10 mouse cellular contexts compared by ENCODE assay signal in genomic region chr7:115411456-115411855, GRCm38 (mm10).
DNase-seq lines count a peak whose midpoint lies in the region; ATAC-seq and TF ChIP-seq lines count a peak whose summit lies in the region.
"Had no signal": no experiment of that assay in that cellular context is flagged by ENCODE, and none has a peak within 500 bp of the region (broad histone marks: within the 10 kb centered on the region; RNA-seq: fewer than 3 reads in every experiment).

No protein-coding gene starts in this region.

- H3K4me3 ChIP-seq in liver, postnatal 0 days (ENCODE audit: low read depth, low read length), result no peak overlapping the region
- no peak overlapping the region for H3K4me3 ChIP-seq in forebrain, embryonic 15.5 days
- H3K4me3 ChIP-seq in midbrain, embryonic 16.5 days (ENCODE audit: low read depth, low read length), result no peak overlapping the region
- H3K4me3 ChIP-seq: neural tube, embryonic 12.5 days had no signal

- no peak for TF ChIP-seq EP300 in liver, postnatal 0 days (IDR thresholded peaks at IDR 0.05; ENCODE audit: low read depth)

- no peaks in the 10 kb centered on the region for H3K4me1 ChIP-seq in liver, postnatal 0 days (ENCODE audit: insufficient read depth)
- peaks cover 10% of the 10 kb centered on the region for H3K4me1 ChIP-seq in forebrain, embryonic 15.5 days
- no peaks in the 10 kb centered on the region for H3K4me1 ChIP-seq in midbrain, embryonic 16.5 days (ENCODE audit: control insufficient read depth, insufficient read depth, low read length)

- H3K36me3 ChIP-seq in liver, postnatal 0 days (replicated peaks; ENCODE audit: insufficient read depth, low read length), result no peaks in the 10 kb centered on the region
- no peaks in the 10 kb centered on the region for H3K36me3 ChIP-seq in forebrain, embryonic 15.5 days
- H3K36me3 ChIP-seq in midbrain, embryonic 16.5 days (ENCODE audit: control insufficient read depth, insufficient read depth, low read length), result no peaks in the 10 kb centered on the region
- H3K36me3 ChIP-seq: neural tube, embryonic 12.5 days had no signal

- H3K27ac ChIP-seq in liver, postnatal 0 days (ENCODE audit: low read depth), result no peak overlapping the region
- no peak overlapping the region for H3K27ac ChIP-seq in forebrain, embryonic 15.5 days (replicated peaks)
- peak overlapping the region; percentile 37; the same call in 1 of the 2 replicates for H3K27ac ChIP-seq in midbrain, embryonic 16.5 days (ENCODE audit: low read length)
- H3K27ac ChIP-seq: neural tube, embryonic 12.5 days had no signal

- peak; percentile 13 for DNase-seq in gastrocnemius, postnatal 14 days
- no peak for DNase-seq in gastrocnemius, adult 8-10 months (ENCODE audit: low spot score in 2 of 2)
- peak; percentile 13 for DNase-seq in liver
- DNase-seq in liver, postnatal 0 days, result no peak
- no peak for DNase-seq in frontal cortex, postnatal 25 days (ENCODE audit: low spot score in 2 of 2)
- DNase-seq in layer of hippocampus, adult 8-10 months (ENCODE audit: low spot score in 2 of 2), result no peak
- DNase-seq: cerebellum, adult 9-10 months had no signal

- WGBS in liver, postnatal 0 days (ENCODE audit: insufficient replicate concordance), result 54% methylated on average over 2 of the region's 2 CpGs
- 24% methylated on average over 2 of the region's 2 CpGs for WGBS in forebrain, embryonic 15.5 days
- 38% methylated on average over 2 of the region's 2 CpGs for WGBS in midbrain, embryonic 16.5 days

- no peaks in the 10 kb centered on the region for H3K9me3 ChIP-seq in liver, postnatal 0 days (ENCODE audit: low read length)
- no peaks in the 10 kb centered on the region for H3K9me3 ChIP-seq in forebrain, embryonic 15.5 days
- no peaks in the 10 kb centered on the region for H3K9me3 ChIP-seq in midbrain, embryonic 16.5 days (replicated peaks; ENCODE audit: control insufficient read depth, low read length, poor library complexity, severe bottlenecking)
- H3K9me3 ChIP-seq: neural tube, embryonic 12.5 days had no signal

- H3K27me3 ChIP-seq in liver, postnatal 0 days (ENCODE audit: insufficient read depth, low read length), result no peaks in the 10 kb centered on the region
- no peaks in the 10 kb centered on the region for H3K27me3 ChIP-seq in forebrain, embryonic 15.5 days
- no peaks in the 10 kb centered on the region for H3K27me3 ChIP-seq in midbrain, embryonic 16.5 days (ENCODE audit: control insufficient read depth, insufficient read depth, low read depth, low read length)
- H3K27me3 ChIP-seq: neural tube, embryonic 12.5 days had no signal

- no peak for ATAC-seq in liver, postnatal 0 days
- peak; percentile 81 for ATAC-seq in forebrain, embryonic 15.5 days (replicated peaks)
- ATAC-seq in midbrain, embryonic 16.5 days, result peak; percentile 67; the same call in 1 of the 2 replicates

- no peak overlapping the region for H3K9ac ChIP-seq in liver, postnatal 0 days (replicated peaks)
- no peak overlapping the region for H3K9ac ChIP-seq in forebrain, embryonic 15.5 days (replicated peaks)
- no peak overlapping the region for H3K9ac ChIP-seq in midbrain, embryonic 16.5 days (ENCODE audit: low read depth, low read length)
- H3K9ac ChIP-seq: neural tube, embryonic 12.5 days had no signal

- H3K4me2 ChIP-seq in liver, postnatal 0 days (ENCODE audit: low read depth, low read length), result no peak overlapping the region
- no peak overlapping the region for H3K4me2 ChIP-seq in forebrain, embryonic 15.5 days (replicated peaks)
- no peak overlapping the region for H3K4me2 ChIP-seq in midbrain, embryonic 16.5 days (ENCODE audit: low read length)
- H3K4me2 ChIP-seq: neural tube, embryonic 12.5 days had no signal

- no peak for TF ChIP-seq CTCF in liver, postnatal 0 days (IDR thresholded peaks at IDR 0.05; ENCODE audit: low read depth)

- intact Hi-C loops in gastrocnemius, postnatal 14 days (cut with DNase I; ENCODE audit: low total_unique reads), result no loop called here

Comparison
In these comparisons a context has a peak if more than half of its experiments do, and no peak if none do; other contexts are left out.
1. DNase-seq: peak in gastrocnemius, postnatal 14 days (single experiment) and liver (single experiment); none in gastrocnemius, adult 8-10 months (0 of 2), liver, postnatal 0 days (single experiment), frontal cortex, postnatal 25 days (0 of 2) and layer of hippocampus, adult 8-10 months (0 of 2).